Mouse (Mus musculus): ENCODE measurements around the gene Sdr9c7.

DNA sequence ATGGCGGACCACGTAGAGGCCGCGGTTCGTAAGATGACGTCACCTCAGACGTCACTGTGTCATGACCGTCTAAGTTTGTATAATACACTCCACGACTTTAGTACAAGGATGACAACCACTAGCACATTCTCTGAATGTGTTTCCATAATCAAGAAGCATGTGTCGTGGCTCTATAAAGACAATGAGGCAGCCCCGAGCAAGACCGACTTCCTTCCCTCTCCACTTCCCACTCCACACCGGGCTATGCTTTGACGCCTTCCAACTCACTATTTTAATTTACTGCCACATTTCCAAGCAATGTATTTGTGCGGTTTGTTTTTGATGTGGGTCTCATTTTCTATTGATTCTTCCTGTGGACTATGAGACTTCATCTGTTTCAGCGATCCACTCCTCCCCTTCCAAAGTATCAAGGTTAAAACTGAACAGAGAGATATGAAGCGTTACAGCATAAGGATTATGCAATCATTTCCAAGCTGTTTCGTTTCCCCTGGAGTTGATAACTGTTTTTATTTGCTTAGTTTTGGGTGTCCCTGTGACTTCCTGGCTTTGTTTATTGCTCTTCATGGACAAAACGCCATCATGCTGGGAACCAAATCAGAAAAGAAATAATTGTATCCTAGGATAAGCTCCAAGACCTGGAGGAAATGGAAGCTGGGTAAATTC lies 38.6 kb downstream of the Sdr9c7 start:
- no peak for TF ChIP-seq CTCF (IDR thresholded peaks at IDR 0.05; ENCODE audit: borderline replicate concordance, insufficient read depth, low read length)
- no peak for TF ChIP-seq POLR2A (IDR thresholded peaks at IDR 0.05; ENCODE audit: low read depth, low read length)

Measured in embryonic fibroblast, embryonic 13.5 days (primary cell).